Mouse (Mus musculus): ENCODE results near the gene Cntnap1. TPM values are rescaled to one million over a fixed set of nuclear protein-coding genes. Genes with fewer than 3 reads are reported as not detected.
A peak's percentile ranks its signal among the peaks of the same experiment; 100 is the strongest.

Gene Cntnap1
- total RNA-seq, 2 experiments from 2014 or later, result 6.4 to 7.3 TPM

- DNase-seq (ENCODE audit: low spot score in 2 of 2), result no peak
Measured at GRCm38 (mm10) chr11:101169301-101170107, 819 bp upstream of the Cntnap1 start.

GRCm38 (mm10) chr11:101170811-101171610 lies 688 bp downstream of the Cntnap1 start, which contains the start of gene Plekhh3:
TSS of gene Plekhh3 (minus strand) at chr11:101171351.
- peak; percentile 84 to 86 for DNase-seq (ENCODE audit: low spot score in 2 of 2)

- DNase-seq (ENCODE audit: low spot score in 2 of 2), result peak; percentile 72
Measured at GRCm38 (mm10) chr11:101171721-101172433, 1.6 kb downstream of the Cntnap1 start.

GRCm38 (mm10) chr11:101172434-101172815 lies 2.1 kb downstream of the Cntnap1 start:
- DNase-seq (ENCODE audit: low spot score in 2 of 2), result no peak

GRCm38 (mm10) chr11:101173112-101173511 lies 2.8 kb downstream of the Cntnap1 start:
- DNase-seq (ENCODE audit: low spot score in 2 of 2), result no peak

- DNase-seq (ENCODE audit: low spot score in 2 of 2), result peak; percentile 75 to 80
Measured at GRCm38 (mm10) chr11:101173631-101174388, 3.5 kb downstream of the Cntnap1 start.

- DNase-seq (ENCODE audit: low spot score in 2 of 2), result no peak
Measured at GRCm38 (mm10) chr11:101174389-101174745, 4.0 kb downstream of the Cntnap1 start.

- no peak for DNase-seq (ENCODE audit: low spot score in 2 of 2)
Measured at GRCm38 (mm10) chr11:101174851-101175628, 4.7 kb downstream of the Cntnap1 start, which contains the start of gene Ccr10. TSS of gene Ccr10 (minus strand) at chr11:101175443.

- no peak for DNase-seq (ENCODE audit: low spot score in 2 of 2)
Measured at GRCm38 (mm10) chr11:101175636-101176116, 5.4 kb downstream of the Cntnap1 start.

GRCm38 (mm10) chr11:101176117-101176691 lies 5.9 kb downstream of the Cntnap1 start:
- no peak for DNase-seq (ENCODE audit: low spot score in 2 of 2)

GRCm38 (mm10) chr11:101176933-101177773 lies 6.8 kb downstream of the Cntnap1 start:
- DNase-seq (ENCODE audit: low spot score in 2 of 2), result no peak

- no peak for DNase-seq (ENCODE audit: low spot score in 2 of 2)
Measured at GRCm38 (mm10) chr11:101178061-101179058, 8.0 kb downstream of the Cntnap1 start.

- DNase-seq (ENCODE audit: low spot score in 2 of 2), result no peak
Measured at GRCm38 (mm10) chr11:101179306-101179705, 9.0 kb downstream of the Cntnap1 start.

- DNase-seq (ENCODE audit: low spot score in 2 of 2), result no peak
Measured at GRCm38 (mm10) chr11:101180261-101180660, 9.9 kb downstream of the Cntnap1 start.

- peak; percentile 72 to 77 for DNase-seq (ENCODE audit: low spot score in 2 of 2)
Measured at GRCm38 (mm10) chr11:101180846-101181740, 10.8 kb downstream of the Cntnap1 start.

- no peak for DNase-seq (ENCODE audit: low spot score in 2 of 2)
Measured at GRCm38 (mm10) chr11:101181961-101182360, 11.6 kb downstream of the Cntnap1 start.
